Mouse (Mus musculus) left cerebral cortex, postnatal 4 days (tissue): ENCODE measurements around the gene Pcsk7. TPM values are rescaled to one million over a fixed set of nuclear protein-coding genes. Genes with fewer than 3 reads are reported as not detected.

ENCODE experiments used
- DNase-seq: peaks from one replicate; pipeline ENCODE4 v3.0.0-alpha.2; 2022
- intact Hi-C: fragments of 180-260 bp; cut with DNase I; formaldehyde crosslinking; loops from one replicate; pipeline ENCODE4 v1.15.1; 2025
- microRNA-seq: library from miRNA; unstranded; fragments of <30 nt; microRNA quantifications from one replicate; pipeline ENCODE4 v1.2.0, GENCODE M21; 2022
- total RNA-seq, 2 experiments: library from RNA; stranded (reverse); gene quantifications; 2 replicates each; pipeline ENCODE4 v1.2.3; 2021

Gene Pcsk7
- total RNA-seq, 2 experiments from 2014 or later = 31.0 to 32.1 TPM

DNA sequence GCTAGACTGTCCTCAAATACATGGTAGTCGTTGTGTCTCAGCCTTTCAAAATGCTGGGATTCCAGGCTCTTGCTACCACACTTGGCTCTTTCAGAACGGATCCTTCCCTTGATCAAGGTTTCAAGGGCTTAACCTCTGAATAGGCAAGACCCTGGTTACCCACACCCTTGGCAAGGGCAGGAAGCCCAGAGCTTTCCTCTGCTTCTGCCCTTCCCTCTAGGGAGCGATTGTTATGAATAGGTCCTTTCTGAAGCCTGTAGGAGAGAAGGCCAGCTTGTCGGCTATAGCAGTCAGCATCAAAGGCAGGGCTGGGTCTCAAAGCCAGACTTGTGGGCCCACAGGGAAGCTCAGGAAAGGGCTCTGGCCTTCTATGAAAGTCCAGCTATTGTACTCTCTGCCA, 52.6 kb downstream of the Pcsk7 start:
- DNase-seq = no peak
- intact Hi-C loops = no loop called here

GRCm38 (mm10) chr9:45959661-45960060, 53.4 kb downstream of the Pcsk7 start:
- no peak for DNase-seq
- intact Hi-C loops = no loop called here

DNA sequence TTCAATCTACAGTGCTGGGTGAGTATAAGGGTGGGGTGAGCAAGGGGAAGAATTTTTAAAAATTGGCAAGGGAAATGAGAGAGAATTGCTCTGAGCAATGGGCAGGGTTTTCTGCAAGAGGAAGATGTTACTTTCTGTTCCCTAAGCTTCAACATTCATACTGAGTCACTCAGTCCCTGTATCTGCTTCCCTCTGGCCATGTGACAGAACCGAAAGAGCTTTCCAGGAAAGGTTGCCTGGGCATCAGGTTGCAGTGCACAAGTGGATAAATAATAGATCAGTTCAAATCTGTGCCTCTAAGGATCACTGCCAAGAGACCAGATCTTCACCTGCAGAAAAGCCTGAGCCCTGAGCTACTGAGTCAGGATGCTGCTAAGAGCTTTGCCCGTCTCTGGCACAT, 55.6 kb downstream of the Pcsk7 start:
- no peak for DNase-seq

GRCm38 (mm10) chr9:45963577-45963976, 57.3 kb downstream of the Pcsk7 start:
- intact Hi-C loops = no loop called here
- no peak for DNase-seq

More for the DNA sequence above, 55.6 kb downstream of the Pcsk7 start:
- intact Hi-C loops = no loop called here

- intact Hi-C loops = no loop called here
- no peak for DNase-seq
Measured at GRCm38 (mm10) chr9:45976884-45977283, 70.6 kb downstream of the Pcsk7 start.

Small RNA genes within 50 kb of the gene (microRNA-seq; reads per million reads assigned to microRNA genes)
- gene Mir7087 = not detected

Other genes starting within 250 kb of the Pcsk7 start
- gene Cep164, start 77.8 kb upstream of the Pcsk7 start, total RNA-seq = 10 to 100 TPM; 21.6 to 24.0 TPM
- 10 to 100 TPM; 76.6 to 79.3 TPM for gene Bace1, start 67.9 kb upstream of the Pcsk7 start, total RNA-seq
- gene Rnf214, start 414 bp downstream of the Pcsk7 start, total RNA-seq = 10 to 100 TPM; 97.3 to 97.6 TPM
- 1 to 10 TPM; 5.7 to 6.9 TPM for gene Tagln, start 29.6 kb downstream of the Pcsk7 start, total RNA-seq
- gene Sidt2, start 48.8 kb downstream of the Pcsk7 start, total RNA-seq = 10 to 100 TPM; 80.0 to 97.1 TPM
- 100 to 1,000 TPM; 262 to 267 TPM for gene Pafah1b2, start 106.2 kb downstream of the Pcsk7 start, total RNA-seq
- gene Sik3, start 106.3 kb downstream of the Pcsk7 start, total RNA-seq = 10 to 100 TPM; 54.6 to 56.9 TPM